Mouse (Mus musculus) myocyte (in vitro differentiated cells): Measurements from ENCODE around the gene Resp18. TPM values are rescaled to one million over a fixed set of nuclear protein-coding genes. Genes with fewer than 3 reads are reported as not detected.

Experiments used
- H3K27me3 ChIP-seq: one replicate; pipeline ENCODE4 v1.6.1; 2011; ENCODE audit not compliant: control insufficient read depth, insufficient read depth, insufficient read length
- H3K36me3 ChIP-seq: one replicate; pipeline ENCODE4 v1.6.1; 2011; ENCODE audit not compliant: control insufficient read depth, insufficient read depth
- H3K4me2 ChIP-seq: one replicate; pipeline ENCODE4 v1.6.1; 2011; ENCODE audit warnings: low read depth, control low read depth
- H3K4me3 ChIP-seq: one replicate; pipeline ENCODE4 v1.5.1; 2011; ENCODE audit warnings: mild to moderate bottlenecking, control low read depth, moderate library complexity
- H3K79me2 ChIP-seq: one replicate; pipeline ENCODE4 v1.6.1; 2011; ENCODE audit not compliant: control insufficient read depth, insufficient read depth
- H3ac ChIP-seq: one replicate; pipeline ENCODE4 v1.6.1; 2011; ENCODE audit not compliant: control insufficient read depth, insufficient read length
- CEBPB ChIP-seq: IDR thresholded peaks from 2 replicates; pipeline ENCODE4 v1.6.1; 2011; ENCODE audit warnings: mild to moderate bottlenecking, moderate library complexity; ENCODE audit not compliant: poor library complexity, insufficient read depth, severe bottlenecking
- E2F4 ChIP-seq: IDR thresholded peaks from one replicate; pipeline ENCODE4 v1.6.1; 2011; ENCODE audit warnings: mild to moderate bottlenecking, control low read depth, moderate library complexity; ENCODE audit not compliant: insufficient read depth
- MAX ChIP-seq: IDR thresholded peaks from one replicate; pipeline ENCODE4 v1.6.1; 2011; ENCODE audit warnings: low read depth, mild to moderate bottlenecking, control low read depth
- MYOD1 ChIP-seq, 3 experiments: IDR thresholded peaks; one replicate each; pipeline ENCODE4 v1.6.1; 2011; ENCODE audit warnings: control low read depth in 2 of 3, low read depth in 2 of 3, mild to moderate bottlenecking in 2 of 3, moderate library complexity in 1 of 3; ENCODE audit not compliant: insufficient read length in 2 of 3, control insufficient read depth in 1 of 3
- MYOG ChIP-seq, 3 experiments: IDR thresholded peaks; one replicate each; pipeline ENCODE4 v1.6.1; 2011; ENCODE audit warnings: control low read depth in 2 of 3, low read depth in 2 of 3, mild to moderate bottlenecking in 2 of 3; ENCODE audit not compliant: insufficient read length in 2 of 3, control insufficient read depth in 1 of 3, insufficient read depth in 1 of 3
- POLR2A ChIP-seq: IDR thresholded peaks from one replicate; pipeline ENCODE4 v1.6.1; 2011; ENCODE audit warnings: low read depth, mild to moderate bottlenecking, control low read depth, moderate library complexity; ENCODE audit not compliant: insufficient read length
- POLR2AphosphoS2 ChIP-seq: IDR thresholded peaks from one replicate; pipeline ENCODE4 v1.6.1; 2011; ENCODE audit warnings: low read depth, control low read depth; ENCODE audit not compliant: insufficient read length
- REST ChIP-seq: IDR thresholded peaks from one replicate; pipeline ENCODE4 v1.6.1; 2011; ENCODE audit warnings: mild to moderate bottlenecking, control low read depth, moderate library complexity; ENCODE audit not compliant: insufficient read depth, insufficient read length
- SRF ChIP-seq: IDR thresholded peaks from one replicate; pipeline ENCODE4 v1.6.1; 2011; ENCODE audit warnings: low read depth; ENCODE audit not compliant: control insufficient read depth, insufficient read length
- TCF12 ChIP-seq: IDR thresholded peaks from one replicate; pipeline ENCODE4 v1.6.1; 2011; ENCODE audit warnings: mild to moderate bottlenecking, control low read depth; ENCODE audit not compliant: poor library complexity, insufficient read depth, severe bottlenecking
- TCF3 ChIP-seq: IDR thresholded peaks from one replicate; pipeline ENCODE4 v1.6.1; 2011; ENCODE audit warnings: low read depth, control low read depth; ENCODE audit not compliant: insufficient read length
- USF1 ChIP-seq: IDR thresholded peaks from one replicate; pipeline ENCODE4 v1.6.1; 2011; ENCODE audit warnings: low read depth, mild to moderate bottlenecking, control low read depth, moderate library complexity
- polyA plus RNA-seq: library from polyadenylated mRNA; unstranded; fragments of >200 nt; fragmentation: generic; extraction: Trizol; gene quantifications from one replicate; pipeline ENCODE4 v1.2.1, GENCODE M21; 2012; ENCODE audit warnings: missing spikeins

Resp18 gene
- polyA plus RNA-seq, 1 experiment: not detected

DNA sequence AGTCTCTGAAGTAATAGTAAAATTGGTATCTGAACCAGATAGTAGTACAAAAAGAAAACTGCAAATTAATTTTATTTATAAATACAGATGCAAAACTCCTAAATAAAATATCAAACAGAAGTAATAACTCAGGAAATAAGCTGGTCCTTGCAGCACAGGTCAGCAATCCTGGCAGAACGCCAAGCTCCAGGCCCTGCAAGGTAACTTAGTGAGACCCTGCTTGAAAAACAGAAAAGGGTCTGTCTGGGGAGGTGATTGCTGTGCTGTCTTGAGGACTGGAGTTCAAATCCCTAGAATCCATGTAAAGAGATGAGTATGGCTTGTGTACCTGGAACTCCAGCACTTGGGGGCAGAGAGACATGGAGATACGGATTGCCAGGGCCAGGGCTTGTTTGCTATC is 26.4 kb upstream of the Resp18 start:
- Histone ChIP-seq H3K79me2 (no peaks in the 10 kb centered on the region), H3ac (no peak overlapping the region), H3K4me3 (no peak overlapping the region), H3K36me3 (peaks cover 3% of the 10 kb centered on the region), H3K27me3 (no peaks in the 10 kb centered on the region), H3K4me2 (no peak overlapping the region)
- TF ChIP-seq MYOD1 (IDR thresholded peaks at IDR 0.05; ENCODE audit: control insufficient read depth in 1 of 3, insufficient read length in 2 of 3, low read depth in 2 of 3) (no peak), TCF12 (no peak), CEBPB (no peak), REST (no peak), TCF3 (no peak), E2F4 (no peak), MYOG (IDR thresholded peaks at IDR 0.05; ENCODE audit: control insufficient read depth in 1 of 3, insufficient read depth in 1 of 3, insufficient read length in 2 of 3, low read depth in 2 of 3) (no peak)

DNA sequence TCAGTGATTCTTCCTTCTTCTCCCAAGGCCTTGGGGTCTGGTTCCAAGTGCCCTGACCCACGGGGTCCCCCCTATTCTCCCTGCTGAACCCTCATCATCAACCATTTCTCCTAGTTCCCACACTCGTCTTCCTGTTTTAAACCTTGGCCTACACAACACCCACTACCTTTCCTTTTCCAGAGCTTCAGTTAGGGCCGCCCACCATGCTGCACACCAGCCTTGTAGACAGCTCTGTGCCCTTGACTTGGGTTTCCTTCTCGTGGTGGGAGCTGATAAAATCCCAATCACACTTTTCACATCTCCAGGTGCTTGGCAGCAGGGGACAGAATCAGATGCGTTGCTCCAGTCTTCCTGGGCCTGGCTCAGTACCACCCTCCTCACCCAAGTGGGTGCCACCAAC is 16.1 kb upstream of the Resp18 start:
- H3K27me3 ChIP-seq: no peaks in the 10 kb centered on the region
- no peak for TF ChIP-seq REST
- no peak for TF ChIP-seq POLR2AphosphoS2
- no peak for TF ChIP-seq MYOD1 (IDR thresholded peaks at IDR 0.05; ENCODE audit: control insufficient read depth in 1 of 3, insufficient read length in 2 of 3, low read depth in 2 of 3)
- TF ChIP-seq MAX: no peak
- TF ChIP-seq POLR2A: no peak
- TF ChIP-seq E2F4: no peak
- TF ChIP-seq TCF12: no peak
- H3K36me3 ChIP-seq: no peaks in the 10 kb centered on the region
- H3K79me2 ChIP-seq: no peaks in the 10 kb centered on the region
- no peak overlapping the region for H3K4me3 ChIP-seq
- H3ac ChIP-seq: no peak overlapping the region
- no peak overlapping the region for H3K4me2 ChIP-seq

DNA sequence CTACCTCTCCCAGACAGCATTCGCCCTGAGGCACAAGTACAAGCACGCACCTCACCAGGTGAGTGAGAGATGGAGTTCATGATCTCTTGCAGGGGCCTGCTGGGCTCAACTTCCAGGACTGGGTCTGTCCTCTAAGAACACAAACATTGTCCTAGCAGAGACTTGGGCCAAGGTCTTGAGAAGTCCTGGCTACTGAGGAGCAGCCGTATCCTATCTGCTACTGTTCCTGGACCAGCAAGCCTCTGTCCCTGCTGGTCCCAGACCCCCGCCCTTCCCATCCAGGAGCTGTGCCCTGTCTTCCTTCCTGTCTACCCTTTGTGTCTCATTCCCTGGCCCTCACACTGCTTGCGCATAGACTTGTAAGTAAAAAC is 15.1 kb upstream of the Resp18 start:
- TF ChIP-seq CEBPB (no peak), REST (no peak), MYOD1 (IDR thresholded peaks at IDR 0.05; ENCODE audit: control insufficient read depth in 1 of 3, insufficient read length in 2 of 3, low read depth in 2 of 3) (no peak), E2F4 (no peak), TCF3 (no peak), MYOG (IDR thresholded peaks at IDR 0.05; ENCODE audit: control insufficient read depth in 1 of 3, insufficient read depth in 1 of 3, insufficient read length in 2 of 3, low read depth in 2 of 3) (no peak), MAX (no peak), POLR2AphosphoS2 (no peak), TCF12 (no peak), SRF (no peak), USF1 (no peak), POLR2A (no peak)
- Histone ChIP-seq H3K27me3 (no peaks in the 10 kb centered on the region), H3K4me3 (no peak overlapping the region), H3K79me2 (no peaks in the 10 kb centered on the region), H3K36me3 (no peaks in the 10 kb centered on the region), H3K4me2 (peak overlapping the region; percentile 0), H3ac (no peak overlapping the region)

DNA sequence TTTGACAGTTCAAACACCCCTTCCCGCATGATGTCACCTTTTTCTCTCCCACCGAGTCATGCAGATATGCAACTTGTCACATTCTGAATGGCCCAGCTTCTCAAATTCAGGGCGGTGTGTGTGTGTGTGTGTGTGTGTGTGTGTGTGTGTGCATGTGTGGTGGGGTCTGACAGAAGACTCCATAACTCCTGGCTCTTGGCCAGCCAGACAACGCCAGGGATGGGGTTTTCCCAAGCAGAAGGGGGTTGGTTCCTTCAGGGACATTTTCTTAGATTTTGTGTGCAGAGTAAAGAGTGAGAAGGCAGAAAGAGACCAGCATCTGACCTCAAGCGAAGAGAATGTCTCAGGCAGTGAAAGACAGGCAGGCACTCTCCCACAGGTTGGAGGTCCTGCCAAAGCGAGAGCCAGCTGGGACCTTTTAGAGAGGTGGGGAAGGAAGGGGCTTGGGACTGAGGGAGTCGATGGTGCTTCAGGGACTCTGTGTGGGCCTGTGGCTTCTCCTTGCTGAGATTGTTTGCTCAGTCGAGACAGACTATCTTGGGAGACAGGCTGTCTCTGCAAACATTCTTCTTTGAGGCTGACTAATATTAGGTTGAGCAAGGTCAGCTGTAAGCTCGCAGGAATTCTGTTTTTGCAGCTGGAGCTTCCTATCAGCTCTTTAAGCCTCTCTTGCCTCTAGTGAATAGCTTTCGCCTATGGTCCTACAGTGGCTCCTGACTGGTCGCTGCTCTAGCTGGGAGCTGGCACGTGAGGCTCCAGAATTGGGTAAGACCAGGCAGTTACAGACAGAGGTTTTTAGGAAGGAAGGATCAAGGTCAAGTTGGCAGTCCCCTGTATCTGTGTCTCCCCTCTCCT is 14.5 kb upstream of the Resp18 start:
- H3K4me2 ChIP-seq: peak overlapping the region; percentile 21

DNA sequence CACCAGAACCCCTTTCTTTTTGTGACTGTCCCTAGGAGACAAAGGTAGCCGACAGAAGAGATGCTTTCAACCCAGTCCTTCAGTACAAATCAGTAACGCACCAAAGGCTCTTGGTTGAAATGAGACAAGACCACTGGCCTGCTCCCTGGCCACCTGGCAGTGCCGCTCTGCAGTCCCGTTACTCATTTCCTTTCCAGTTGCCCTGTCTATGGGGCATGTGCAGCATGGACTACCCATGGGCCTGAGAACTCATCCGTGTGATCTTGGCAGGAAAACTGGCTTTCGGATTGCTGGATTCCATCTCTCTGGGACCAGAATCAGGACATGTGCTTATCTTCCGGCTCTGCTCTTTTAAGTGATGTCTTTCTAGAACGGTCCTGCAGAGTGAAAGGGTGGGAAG is 13.1 kb upstream of the Resp18 start:
- TF ChIP-seq POLR2A (no peak), E2F4 (no peak), MYOD1 (IDR thresholded peaks at IDR 0.05; ENCODE audit: control insufficient read depth in 1 of 3, insufficient read length in 2 of 3, low read depth in 2 of 3) (no peak), REST (no peak), TCF12 (no peak), USF1 (no peak), SRF (no peak), POLR2AphosphoS2 (no peak), MYOG (IDR thresholded peaks at IDR 0.05; ENCODE audit: control insufficient read depth in 1 of 3, insufficient read depth in 1 of 3, insufficient read length in 2 of 3, low read depth in 2 of 3) (no peak), TCF3 (no peak), CEBPB (no peak), MAX (no peak)
- no peaks in the 10 kb centered on the region for H3K27me3 ChIP-seq
- H3K36me3 ChIP-seq: no peaks in the 10 kb centered on the region
- no peak overlapping the region for H3K4me2 ChIP-seq
- no peak overlapping the region for H3ac ChIP-seq
- no peaks in the 10 kb centered on the region for H3K79me2 ChIP-seq
- H3K4me3 ChIP-seq: no peak overlapping the region

More for the DNA sequence above, 14.5 kb upstream of the Resp18 start:
- no peak overlapping the region for H3ac ChIP-seq
- no peaks in the 10 kb centered on the region for H3K36me3 ChIP-seq
- TF ChIP-seq CEBPB (0 out of 2 replicates have a peak, but pooled peaks have one; percentile 1), MAX (no peak), MYOD1 (IDR thresholded peaks at IDR 0.05; ENCODE audit: control insufficient read depth in 1 of 3, insufficient read length in 2 of 3, low read depth in 2 of 3) (peak in 2 of 3 experiments; percentile 11 to 47)
- H3K79me2 ChIP-seq: no peaks in the 10 kb centered on the region
- no peak overlapping the region for H3K4me3 ChIP-seq
- no peaks in the 10 kb centered on the region for H3K27me3 ChIP-seq
